Mouse (Mus musculus): ENCODE results near the gene Spata4. TPM values are rescaled to one million over a fixed set of nuclear protein-coding genes. Genes with fewer than 3 reads are reported as not detected.

The Spata4 gene
- polyA plus RNA-seq, 1 experiment from 2014 or later: not detected

GRCm38 (mm10) chr8:54638634-54639033, 38.1 kb downstream of the Spata4 start:
- ATAC-seq (replicated peaks; ENCODE audit: insufficient number of reproducible peaks, low FRiP score, low TSS enrichment): no peak
- WGBS (ENCODE audit: insufficient replicate concordance): 81% methylated on average over 4 of the region's 4 CpGs

More at GRCm38 (mm10) chr8:54638634-54639033, 38.1 kb downstream of the Spata4 start:
- no peaks in the 10 kb centered on the region for H3K9me3 ChIP-seq (replicated peaks; ENCODE audit: control insufficient read depth, low read length)
- no peak overlapping the region for H3K9ac ChIP-seq (ENCODE audit: low read depth, low read length)
- no peak overlapping the region for H3K4me2 ChIP-seq
- H3K4me3 ChIP-seq (ENCODE audit: low read depth, low read length): no peak overlapping the region
- H3K27ac ChIP-seq (ENCODE audit: low read depth, low read length): no peak overlapping the region
- H3K36me3 ChIP-seq (ENCODE audit: control insufficient read depth, insufficient read depth, low read length): no peaks in the 10 kb centered on the region
- no peaks in the 10 kb centered on the region for H3K4me1 ChIP-seq (ENCODE audit: control insufficient read depth, insufficient read depth, low read length)
- no peaks in the 10 kb centered on the region for H3K27me3 ChIP-seq (ENCODE audit: control insufficient read depth, insufficient read depth, low read length)

Other genes with a start within 250 kb of the Spata4 start
- 5.5 and 6.8 TPM in 2 replicates for gene Asb5, start 71.2 kb upstream of the Spata4 start, polyA plus RNA-seq (2014; fragmentation: Nextera tagmentation; extraction: Ambion mirVana)
- 71.1 and 77.9 TPM in 2 replicates for gene Spcs3, start 70.8 kb upstream of the Spata4 start, polyA plus RNA-seq (2014; fragmentation: Nextera tagmentation; extraction: Ambion mirVana)

All from heart, embryonic 11.5 days (tissue).